Mouse (Mus musculus) kidney, adult 2 months (tissue): ENCODE measurements at regions not wholly inside any gene's neighbourhood (a gene's known extent, or its start where the extent isn't known, plus 50 kb on each side); places are given as distances from the start of the nearest gene placed in this dataset.

Experiments used
- DNase-seq: peaks from one replicate; pipeline ENCODE4 v3.0.0; 2021
- H3K27ac ChIP-seq: fragments of 200-500 bp; 2 replicates; pipeline ENCODE4 v1.5.1; 2012; ENCODE audit warnings: low read depth, low read length, control low read depth, inconsistent platforms; ENCODE audit not compliant: insufficient read depth
- H3K27me3 ChIP-seq: fragments of 200-500 bp; replicated peaks from 2 replicates; pipeline ENCODE4 v1.6.1; 2012; ENCODE audit warnings: mild to moderate bottlenecking, moderate library complexity, low read length, inconsistent platforms; ENCODE audit not compliant: control insufficient read depth, insufficient read depth
- H3K36me3 ChIP-seq: fragments of 200-500 bp; 2 replicates; pipeline ENCODE4 v1.6.1; 2012; ENCODE audit warnings: mild to moderate bottlenecking, moderate library complexity, low read length, inconsistent platforms; ENCODE audit not compliant: control insufficient read depth, insufficient read depth
- H3K4me1 ChIP-seq: fragments of 200-500 bp; 2 replicates; pipeline ENCODE4 v1.6.1; 2011; ENCODE audit warnings: low read length; ENCODE audit not compliant: control insufficient read depth, insufficient read depth
- H3K4me3 ChIP-seq: fragments of 200-500 bp; 2 replicates; pipeline ENCODE4 v1.5.1; 2011; ENCODE audit warnings: mild to moderate bottlenecking, low read depth, low read length, control low read depth; ENCODE audit not compliant: insufficient read depth
- CTCF ChIP-seq: fragments of 200-500 bp; conservative IDR thresholded peaks from 2 replicates; pipeline ENCODE4 v1.5.1; 2011; ENCODE audit warnings: low read depth, mild to moderate bottlenecking, control low read depth, low read length, moderate library complexity, mixed read lengths; ENCODE audit not compliant: insufficient read depth, insufficient read length
- POLR2A ChIP-seq: fragments of 200-500 bp; IDR thresholded peaks from one replicate; pipeline ENCODE4 v1.6.1; 2011; ENCODE audit warnings: low read depth, low read length, control low read depth
- WGBS: fragments of 180-500 bp; shearing (Covaris S2); methylation state at CpG from one replicate; pipeline ENCODE4 v1.1.7; 2018; 5-methylcytosine and 5-hydroxymethylcytosine counted together

GRCm38 (mm10) chr5:112634701-112635100 is 57.7 kb upstream of the Sez6l start:
- no peaks in the 10 kb centered on the region for H3K27me3 ChIP-seq
- no peak for TF ChIP-seq CTCF
- TF ChIP-seq POLR2A, result no peak
- no peaks in the 10 kb centered on the region for H3K4me1 ChIP-seq
- WGBS, result 76% methylated on average over 3 of the region's 3 CpGs
- no peaks in the 10 kb centered on the region for H3K36me3 ChIP-seq
- no peak overlapping the region for H3K4me3 ChIP-seq
- H3K27ac ChIP-seq, result no peak overlapping the region
- DNase-seq, result no peak

- peak; percentile 52 for DNase-seq
- Histone ChIP-seq H3K4me3 (no peak overlapping the region), H3K36me3 (no peaks in the 10 kb centered on the region), H3K4me1 (no peaks in the 10 kb centered on the region), H3K27ac (no peak overlapping the region), H3K27me3 (no peaks in the 10 kb centered on the region)
- no peak for TF ChIP-seq CTCF
- no peak for TF ChIP-seq POLR2A
- 25% methylated on average over 7 of the region's 7 CpGs for WGBS
These were observed 54.8 kb upstream of the Sez6l start for GRCm38 (mm10) chr5:112631766-112632165.

- H3K27ac ChIP-seq, result no peak overlapping the region
These were observed 52.7 kb upstream of the Sez6l start for GRCm38 (mm10) chr5:112629656-112630055.

GRCm38 (mm10) chr5:112628073-112628790 is 51.2 kb upstream of the Sez6l start:
- TF ChIP-seq POLR2A (no peak), CTCF (no peak)
- WGBS, result 36% methylated on average over 18 of the region's 18 CpGs

More at GRCm38 (mm10) chr5:112629656-112630055, 52.7 kb upstream of the Sez6l start:
- H3K36me3 ChIP-seq, result no peaks in the 10 kb centered on the region
- H3K4me3 ChIP-seq, result no peak overlapping the region
- no peak for DNase-seq
- no peaks in the 10 kb centered on the region for H3K27me3 ChIP-seq
- H3K4me1 ChIP-seq, result no peaks in the 10 kb centered on the region
- TF ChIP-seq CTCF (no peak), POLR2A (no peak)
- 62% methylated on average over 2 of the region's 2 CpGs for WGBS

GRCm38 (mm10) chr5:112627305-112627704 is 50.3 kb upstream of the Sez6l start:
- no peaks in the 10 kb centered on the region for H3K27me3 ChIP-seq
- DNase-seq, result no peak
- WGBS, result 63% methylated on average over 14 of the region's 14 CpGs
- no peak overlapping the region for H3K27ac ChIP-seq
- no peak overlapping the region for H3K4me3 ChIP-seq
- no peaks in the 10 kb centered on the region for H3K4me1 ChIP-seq
- TF ChIP-seq CTCF (no peak), POLR2A (no peak)
- H3K36me3 ChIP-seq, result no peaks in the 10 kb centered on the region

More at GRCm38 (mm10) chr5:112628073-112628790, 51.2 kb upstream of the Sez6l start:
- no peaks in the 10 kb centered on the region for H3K36me3 ChIP-seq
- H3K27me3 ChIP-seq, result no peaks in the 10 kb centered on the region
- no peaks in the 10 kb centered on the region for H3K4me1 ChIP-seq
- H3K4me3 ChIP-seq, result no peak overlapping the region
- H3K27ac ChIP-seq, result no peak overlapping the region
- no peak for DNase-seq
